Mouse (Mus musculus): Measurements from ENCODE around the gene Polm. TPM values are rescaled to one million over a fixed set of nuclear protein-coding genes. Genes with fewer than 3 reads are reported as not detected.

The Polm gene
- polyA plus RNA-seq, 1 experiment = 34.2 TPM

DNA sequence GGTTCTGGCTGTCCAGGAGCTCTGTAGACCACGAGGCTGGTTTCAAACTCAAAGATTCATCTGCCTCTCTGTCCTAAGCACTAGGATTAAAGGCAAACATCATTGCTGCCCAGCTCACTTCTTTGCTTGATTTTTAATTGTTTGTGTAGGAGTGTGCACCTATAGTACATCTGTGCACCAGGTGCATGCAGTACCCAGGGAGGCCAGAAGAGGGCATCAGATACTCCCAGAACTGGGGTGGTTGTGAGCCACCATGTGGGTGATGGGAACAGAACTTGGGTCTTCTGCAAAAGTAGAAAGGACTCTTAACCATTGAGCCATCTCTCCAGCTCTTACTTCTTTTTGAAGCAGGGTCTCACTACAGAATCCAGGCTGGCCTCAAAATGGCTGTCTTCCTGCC lies 20.9 kb upstream of the Polm start:
- no peak for DNase-seq
- Histone ChIP-seq H3K4me3 (replicated peaks; ENCODE audit: extremely low read depth, low read depth, low read length) (no peak overlapping the region), H3K4me1 (ENCODE audit: control insufficient read depth, insufficient read depth, low read length) (peaks cover 4% of the 10 kb centered on the region)
- 83% methylated on average over 1 of the region's 1 CpGs for WGBS
- TF ChIP-seq CTCF (IDR thresholded peaks at IDR 0.05; ENCODE audit: insufficient read depth, low read length) (0 out of 2 replicates have a peak, but pooled peaks have one; percentile 22), POLR2A (IDR thresholded peaks at IDR 0.05; ENCODE audit: borderline replicate concordance, extremely low read depth, low read depth, low read length) (no peak)

DNA sequence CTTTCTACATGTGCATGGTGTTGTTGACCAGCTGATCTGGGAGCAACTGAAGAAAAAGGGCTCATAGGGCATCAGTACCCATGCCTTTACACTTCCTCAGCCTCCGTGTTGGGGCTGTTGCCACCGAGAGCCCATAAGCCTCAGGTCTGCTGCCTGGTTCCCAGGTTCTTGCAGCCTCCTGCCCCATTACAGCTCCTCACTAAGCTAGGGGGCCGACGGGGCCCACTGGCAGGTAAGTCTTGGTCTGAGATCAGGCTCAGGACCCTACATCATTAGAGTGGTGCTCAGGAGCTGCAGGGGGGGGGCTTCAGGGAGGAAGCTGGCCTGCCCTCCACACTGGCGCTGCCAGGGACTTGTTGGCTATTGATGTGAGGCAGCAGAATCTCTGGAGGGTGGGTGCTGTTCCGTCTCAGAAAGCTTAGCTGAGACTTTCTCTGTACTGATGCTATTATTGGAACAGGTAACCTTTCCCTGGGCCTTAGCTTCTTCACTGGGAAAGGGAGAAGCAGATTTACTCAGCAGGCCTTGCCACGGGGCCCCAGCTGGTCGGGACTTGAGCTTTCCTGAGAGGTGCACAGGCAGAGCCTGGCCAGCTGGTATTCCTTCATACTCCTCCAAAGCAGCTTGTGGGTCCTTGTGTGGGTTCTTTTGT lies 18.8 kb upstream of the Polm start:
- Histone ChIP-seq H3K4me3 (replicated peaks; ENCODE audit: extremely low read depth, low read depth, low read length) (no peak overlapping the region), H3K4me1 (ENCODE audit: control insufficient read depth, insufficient read depth, low read length) (no peaks in the 10 kb centered on the region)
- TF ChIP-seq POLR2A (IDR thresholded peaks at IDR 0.05; ENCODE audit: borderline replicate concordance, extremely low read depth, low read depth, low read length) (no peak), CTCF (IDR thresholded peaks at IDR 0.05; ENCODE audit: insufficient read depth, low read length) (no peak)
- DNase-seq = no peak
- WGBS = 81% methylated on average over 8 of the region's 8 CpGs

DNA sequence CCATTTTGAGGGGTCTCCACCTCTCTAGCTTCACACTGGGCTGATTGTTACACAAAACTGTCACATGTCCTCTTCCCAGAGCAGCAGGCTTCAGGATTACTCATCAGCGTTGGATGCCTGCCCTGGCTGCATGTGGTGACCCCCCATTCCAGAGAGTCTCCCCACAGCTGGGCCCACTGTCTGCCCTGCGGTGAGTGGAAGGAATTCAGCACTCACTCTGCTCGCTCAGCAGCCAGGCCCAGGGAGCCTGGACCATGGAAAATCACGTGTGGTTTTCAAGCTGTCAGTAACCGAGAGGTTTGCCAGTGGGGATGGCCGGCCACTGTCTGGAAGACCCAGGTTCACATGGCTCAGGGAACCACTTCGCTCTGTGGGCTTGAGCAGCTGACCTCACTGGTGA lies 18.1 kb upstream of the Polm start:
- WGBS = 51% methylated on average over 7 of the region's 7 CpGs
- no peak for DNase-seq
- TF ChIP-seq POLR2A (IDR thresholded peaks at IDR 0.05; ENCODE audit: borderline replicate concordance, extremely low read depth, low read depth, low read length) (no peak), CTCF (IDR thresholded peaks at IDR 0.05; ENCODE audit: insufficient read depth, low read length) (no peak)

DNA sequence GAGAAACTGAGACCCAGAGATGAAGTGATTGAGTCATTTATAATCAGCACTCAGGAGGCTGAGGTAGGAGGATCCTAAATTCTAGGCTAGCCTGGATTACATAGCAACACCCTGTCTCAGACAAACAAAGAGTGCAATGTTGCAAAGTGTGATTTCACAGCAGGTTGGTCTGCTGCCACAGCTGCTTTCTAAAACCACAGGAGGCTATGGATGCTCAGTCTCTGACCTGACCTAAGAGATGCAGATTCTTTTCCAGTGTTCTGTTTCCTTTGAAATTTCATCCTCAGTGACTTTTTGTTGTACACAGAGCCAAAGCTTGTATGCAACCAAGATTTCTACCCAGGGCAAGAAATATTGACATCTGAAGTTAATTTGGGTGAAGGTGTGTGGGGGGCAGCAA lies 17.7 kb upstream of the Polm start:
- no peak for DNase-seq
- no peak overlapping the region for H3K4me3 ChIP-seq (replicated peaks; ENCODE audit: extremely low read depth, low read depth, low read length)
- H3K4me1 ChIP-seq (ENCODE audit: control insufficient read depth, insufficient read depth, low read length) = no peaks in the 10 kb centered on the region
- TF ChIP-seq POLR2A (IDR thresholded peaks at IDR 0.05; ENCODE audit: borderline replicate concordance, extremely low read depth, low read depth, low read length) (no peak), CTCF (IDR thresholded peaks at IDR 0.05; ENCODE audit: insufficient read depth, low read length) (no peak)

More for the DNA sequence above, 18.1 kb upstream of the Polm start:
- Histone ChIP-seq H3K4me3 (replicated peaks; ENCODE audit: extremely low read depth, low read depth, low read length) (no peak overlapping the region), H3K4me1 (ENCODE audit: control insufficient read depth, insufficient read depth, low read length) (no peaks in the 10 kb centered on the region)

DNA sequence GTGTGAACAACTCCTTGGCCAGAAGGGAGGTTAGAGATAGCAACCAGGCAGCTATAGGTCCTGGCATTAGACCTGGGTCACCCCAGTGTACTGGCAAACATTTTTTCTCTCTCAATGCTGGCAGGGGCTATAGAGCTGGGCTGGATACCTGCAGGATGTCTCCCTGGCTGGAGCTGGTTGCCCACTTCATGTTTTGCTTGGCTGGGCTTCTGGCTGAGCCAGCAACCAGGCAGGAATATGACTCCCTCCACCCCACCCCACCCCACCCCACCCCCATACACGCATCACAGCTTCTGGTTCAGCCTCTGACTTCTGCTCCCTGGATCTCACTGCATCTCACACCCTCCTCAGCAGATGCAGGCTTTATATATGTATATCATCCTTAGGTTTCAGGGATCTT lies 14.5 kb upstream of the Polm start:
- TF ChIP-seq CTCF (IDR thresholded peaks at IDR 0.05; ENCODE audit: insufficient read depth, low read length) = no peak
- TF ChIP-seq POLR2A (IDR thresholded peaks at IDR 0.05; ENCODE audit: borderline replicate concordance, extremely low read depth, low read depth, low read length) = no peak
- no peak overlapping the region for H3K4me3 ChIP-seq (replicated peaks; ENCODE audit: extremely low read depth, low read depth, low read length)
- no peak for DNase-seq
- no peaks in the 10 kb centered on the region for H3K4me1 ChIP-seq (ENCODE audit: control insufficient read depth, insufficient read depth, low read length)
- WGBS = 33% methylated on average over 1 of the region's 1 CpGs

DNA sequence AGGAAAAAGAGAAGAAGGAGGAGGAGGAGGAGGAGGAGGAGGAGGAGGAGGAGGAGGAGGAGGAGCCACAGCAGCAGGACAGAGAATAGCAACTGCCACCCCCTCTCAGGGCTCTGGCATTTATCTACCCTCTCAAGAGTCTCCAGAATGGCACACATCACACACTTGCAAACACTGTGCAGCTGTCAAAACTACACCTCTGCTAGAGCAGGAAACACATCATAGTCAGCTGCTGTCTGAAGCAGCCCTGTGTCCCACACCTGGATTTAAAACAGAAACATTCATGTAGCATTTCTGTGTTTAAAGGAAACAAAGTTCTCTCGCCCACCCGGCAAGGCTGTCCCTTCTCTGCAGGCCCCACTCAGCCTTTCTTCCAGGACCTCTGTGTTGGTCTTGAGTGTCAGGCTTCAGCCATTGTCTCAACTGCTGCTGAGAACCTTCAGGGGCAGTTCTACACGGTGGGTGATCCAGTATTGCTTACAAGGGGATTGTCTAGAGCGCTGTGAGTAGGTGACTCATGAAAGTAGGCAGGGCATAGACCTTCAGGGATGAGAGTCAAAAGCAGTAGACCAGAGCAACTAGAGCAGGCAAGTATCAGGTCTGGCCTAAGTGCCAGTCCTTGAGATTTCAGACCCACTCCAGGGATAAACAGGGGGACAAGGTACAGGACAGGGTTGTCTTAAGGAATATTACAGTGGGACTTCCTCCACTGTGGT lies 13.4 kb upstream of the Polm start:
- no peak for DNase-seq
- TF ChIP-seq CTCF (IDR thresholded peaks at IDR 0.05; ENCODE audit: insufficient read depth, low read length) (no peak), POLR2A (IDR thresholded peaks at IDR 0.05; ENCODE audit: borderline replicate concordance, extremely low read depth, low read depth, low read length) (no peak)
- WGBS = 59% methylated on average over 4 of the region's 4 CpGs

DNA sequence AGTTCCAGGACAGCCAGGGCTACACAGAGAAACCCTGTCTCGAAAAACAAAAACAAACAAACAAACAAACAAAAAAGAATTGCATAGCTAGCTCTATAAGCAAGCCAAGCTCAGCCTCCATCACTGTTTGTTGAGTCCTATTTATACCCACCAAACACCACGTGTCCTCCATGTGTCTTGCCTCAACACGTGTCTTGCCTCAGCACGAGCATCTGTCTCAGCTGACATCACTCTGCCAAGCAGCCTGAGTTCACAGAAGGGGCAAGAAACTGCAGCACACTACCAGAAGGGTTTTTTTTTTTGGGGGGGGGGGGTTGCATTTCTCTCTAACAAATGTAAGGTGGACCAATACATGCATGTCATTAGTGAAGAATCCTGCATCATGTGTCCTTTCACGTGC lies 12.6 kb upstream of the Polm start:
- 50% methylated on average over 5 of the region's 5 CpGs for WGBS
- Histone ChIP-seq H3K4me1 (ENCODE audit: control insufficient read depth, insufficient read depth, low read length) (no peaks in the 10 kb centered on the region), H3K4me3 (replicated peaks; ENCODE audit: extremely low read depth, low read depth, low read length) (no peak overlapping the region)
- DNase-seq = no peak
- no peak for TF ChIP-seq CTCF (IDR thresholded peaks at IDR 0.05; ENCODE audit: insufficient read depth, low read length)
- no peak for TF ChIP-seq POLR2A (IDR thresholded peaks at IDR 0.05; ENCODE audit: borderline replicate concordance, extremely low read depth, low read depth, low read length)

More for the DNA sequence above, 13.4 kb upstream of the Polm start:
- Histone ChIP-seq H3K4me1 (ENCODE audit: control insufficient read depth, insufficient read depth, low read length) (no peaks in the 10 kb centered on the region), H3K4me3 (replicated peaks; ENCODE audit: extremely low read depth, low read depth, low read length) (no peak overlapping the region)

DNA sequence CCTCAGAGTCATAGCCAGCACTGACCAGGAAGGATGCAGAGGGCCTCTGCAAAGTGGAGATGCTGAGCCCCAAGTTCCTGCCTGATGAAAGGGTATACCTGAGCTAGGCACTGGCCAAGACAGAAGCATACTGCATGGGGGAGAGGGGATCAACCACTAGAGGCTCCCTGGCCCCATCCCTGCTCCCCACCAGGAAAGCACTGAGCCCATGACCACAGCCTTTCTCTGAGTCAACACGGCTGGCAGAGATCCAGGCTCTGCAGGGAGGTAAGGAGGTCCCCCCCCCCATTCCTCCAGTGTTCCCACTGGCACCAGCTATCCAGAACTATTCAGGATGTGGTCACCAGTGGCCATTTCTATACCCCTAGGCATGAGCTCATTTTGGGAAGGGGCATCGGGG lies 11.5 kb upstream of the Polm start:
- no peak overlapping the region for H3K4me3 ChIP-seq (replicated peaks; ENCODE audit: extremely low read depth, low read depth, low read length)
- DNase-seq = no peak
- TF ChIP-seq POLR2A (IDR thresholded peaks at IDR 0.05; ENCODE audit: borderline replicate concordance, extremely low read depth, low read depth, low read length) (no peak), CTCF (IDR thresholded peaks at IDR 0.05; ENCODE audit: insufficient read depth, low read length) (no peak)
- no peaks in the 10 kb centered on the region for H3K4me1 ChIP-seq (ENCODE audit: control insufficient read depth, insufficient read depth, low read length)
- 56% methylated on average over 2 of the region's 2 CpGs for WGBS

DNA sequence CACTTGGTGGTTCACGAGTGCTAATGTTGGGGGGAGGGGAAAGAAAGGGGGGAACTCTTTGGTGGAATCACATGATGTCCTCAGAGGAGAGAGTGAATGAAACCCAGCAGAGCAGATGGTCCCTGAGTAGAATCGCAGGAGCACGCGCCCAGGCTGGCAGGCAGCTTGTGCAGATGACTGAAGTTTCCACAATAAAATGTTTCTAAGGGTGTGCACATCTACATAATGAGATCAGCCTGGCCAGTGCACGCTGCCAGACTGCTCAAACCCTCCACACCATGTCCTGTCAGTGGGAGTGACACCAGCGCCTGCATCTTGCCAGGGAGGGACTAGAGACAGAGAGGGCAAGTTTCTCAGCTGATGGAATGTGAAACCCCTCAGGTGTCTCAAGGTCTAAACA lies 10.9 kb upstream of the Polm start:
- Histone ChIP-seq H3K4me1 (ENCODE audit: control insufficient read depth, insufficient read depth, low read length) (no peaks in the 10 kb centered on the region), H3K4me3 (replicated peaks; ENCODE audit: extremely low read depth, low read depth, low read length) (no peak overlapping the region)
- TF ChIP-seq POLR2A (IDR thresholded peaks at IDR 0.05; ENCODE audit: borderline replicate concordance, extremely low read depth, low read depth, low read length) (no peak), CTCF (IDR thresholded peaks at IDR 0.05; ENCODE audit: insufficient read depth, low read length) (no peak)
- WGBS = 53% methylated on average over 6 of the region's 6 CpGs
- no peak for DNase-seq

Measured in lung, adult 2 months (tissue).